Mouse (Mus musculus) heart, postnatal 0 days (tissue): ENCODE measurements around the gene Lrrc15.

ENCODE experiments used
- CTCF ChIP-seq: IDR thresholded peaks from 2 replicates; pipeline ENCODE4 v1.5.1; 2016; ENCODE audit warnings: antibody characterized with exemption, control low read depth, low read depth
- EP300 ChIP-seq: IDR thresholded peaks from 2 replicates; pipeline ENCODE4 v1.6.1; 2016; ENCODE audit warnings: antibody characterized with exemption, low read depth

- TF ChIP-seq CTCF (no peak), EP300 (no peak)
These were observed 19.9 kb downstream of the Lrrc15 start for GRCm38 (mm10) chr16:30263156-30263555.
